Mouse (Mus musculus): ENCODE data around the gene Gm20388.

GRCm38 (mm10) chr8:120533380-120533779 is 622.7 kb downstream of the Gm20388 start:
- TF ChIP-seq POLR2A (IDR thresholded peaks at IDR 0.05; ENCODE audit: insufficient read depth, low read depth, low read length) (no peak), CTCF (IDR thresholded peaks at IDR 0.05; ENCODE audit: insufficient read depth, low read depth, low read length) (no peak)

Data from olfactory bulb, adult 2 months (tissue).